Mouse (Mus musculus) kidney, adult 11 months (tissue): Measurements from ENCODE around the gene Cela1.

ENCODE experiments used
- DNase-seq: peaks from one replicate; pipeline ENCODE4 v3.0.0; 2022

Gene Cela1

GRCm38 (mm10) chr15:100632323-100632722 is 55.4 kb downstream of the Cela1 start:
- no peak for DNase-seq

- no peak for DNase-seq
These were observed 56.1 kb downstream of the Cela1 start for GRCm38 (mm10) chr15:100631454-100632170.

- DNase-seq, result no peak
These were observed 57.6 kb downstream of the Cela1 start for GRCm38 (mm10) chr15:100630126-100630525.

- DNase-seq, result no peak
These were observed 58.9 kb downstream of the Cela1 start for GRCm38 (mm10) chr15:100628797-100629196.

- DNase-seq, result no peak
These were observed 59.8 kb downstream of the Cela1 start for GRCm38 (mm10) chr15:100627774-100628370.

GRCm38 (mm10) chr15:100627287-100627686 is 60.4 kb downstream of the Cela1 start:
- DNase-seq, result no peak

GRCm38 (mm10) chr15:100624435-100624834 is 63.3 kb downstream of the Cela1 start:
- no peak for DNase-seq
